Mouse (Mus musculus) forebrain, embryonic 16.5 days (tissue): ENCODE results near the gene Tent4b. TPM values are rescaled to one million over a fixed set of nuclear protein-coding genes. Genes with fewer than 3 reads are reported as not detected.

Experiments used
- ATAC-seq: fragments of 200-750 bp; cut with Nextera tagmentation; 2 replicates; pipeline ENCODE4 v1.8.0; 2017; ENCODE audit warnings: mild to moderate bottlenecking, moderate library complexity
- H3K27ac ChIP-seq: fragments of 300-500 bp; sonication (generic); 2 replicates; pipeline ENCODE4 v1.5.1; 2014; ENCODE audit warnings: low read length, control low read depth
- H3K27me3 ChIP-seq: fragments of 300-500 bp; sonication (generic); replicated peaks from 2 replicates; pipeline ENCODE4 v1.6.1; 2014; ENCODE audit warnings: low read length; ENCODE audit not compliant: control insufficient read depth, insufficient read depth
- H3K36me3 ChIP-seq: fragments of 300-500 bp; sonication (generic); 2 replicates; pipeline ENCODE4 v1.6.1; 2014; ENCODE audit not compliant: control insufficient read depth, insufficient read depth
- H3K4me1 ChIP-seq: fragments of 300-500 bp; sonication (generic); replicated peaks from 2 replicates; pipeline ENCODE4 v1.6.1; 2014; ENCODE audit warnings: low read length; ENCODE audit not compliant: control insufficient read depth, insufficient read depth
- H3K4me2 ChIP-seq: fragments of 300-500 bp; sonication (generic); 2 replicates; pipeline ENCODE4 v1.6.1; 2014; ENCODE audit warnings: mild to moderate bottlenecking, low read length, control low read depth
- H3K4me3 ChIP-seq: fragments of 300-500 bp; sonication (generic); replicated peaks from 2 replicates; pipeline ENCODE4 v1.5.1; 2014; ENCODE audit warnings: mild to moderate bottlenecking, low read length, control low read depth
- H3K9ac ChIP-seq: fragments of 300-500 bp; sonication (generic); replicated peaks from 2 replicates; pipeline ENCODE4 v1.6.1; 2014; ENCODE audit warnings: low read depth, low read length, control low read depth
- H3K9me3 ChIP-seq: fragments of 300-500 bp; sonication (generic); 2 replicates; pipeline ENCODE4 v1.6.1; 2016; ENCODE audit warnings: low read length; ENCODE audit not compliant: control insufficient read depth
- WGBS: fragments of 180-500 bp; shearing (Covaris S2); extraction: QIAGEN DNeasy Blood & Tissue Kit; methylation state at CpG from one replicate; pipeline ENCODE4 v1.1.7; 2014; 5-methylcytosine and 5-hydroxymethylcytosine counted together
- polyA plus RNA-seq: library from polyadenylated mRNA; unstranded; fragments of >200 nt; fragmentation: Nextera tagmentation; extraction: Ambion mirVana; gene quantifications from 2 replicates; pipeline ENCODE4 v1.2.1, GENCODE M21; 2015

Tent4b gene
- polyA plus RNA-seq, 1 experiment from 2014 or later, result 11.1 TPM

- Histone ChIP-seq H3K4me1 (0 out of 2 replicates have a peak, but pooled peaks cover 3% of the 10 kb centered on the region), H3K27ac (no peak overlapping the region), H3K36me3 (no peaks in the 10 kb centered on the region), H3K9ac (no peak overlapping the region), H3K9me3 (no peaks in the 10 kb centered on the region), H3K4me2 (no peak overlapping the region), H3K27me3 (no peaks in the 10 kb centered on the region), H3K4me3 (no peak overlapping the region)
- no peak for ATAC-seq
- WGBS, result 78% methylated on average over 14 of the region's 14 CpGs
Observed at GRCm38 (mm10) chr8:88306511-88306910, 107.5 kb downstream of the Tent4b start.

DNA sequence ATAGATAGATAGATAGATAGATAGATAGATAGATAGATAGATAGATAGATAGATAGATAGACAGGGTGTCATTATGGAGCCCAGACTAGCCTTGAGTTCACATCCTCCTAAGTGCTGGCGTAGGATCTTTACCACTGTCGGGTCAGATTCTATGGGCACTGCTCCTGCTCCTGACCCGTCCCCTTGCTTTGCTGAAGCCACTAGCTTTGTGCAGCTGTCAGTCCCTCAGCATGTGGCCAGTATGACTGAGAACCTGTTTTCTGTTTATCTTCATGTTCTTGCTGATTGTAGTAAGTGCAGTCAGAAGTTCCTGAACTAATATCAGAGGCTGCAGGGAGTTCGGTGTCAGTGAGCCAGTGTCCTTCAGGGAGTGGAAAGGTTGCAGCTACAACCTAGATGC, 108.7 kb downstream of the Tent4b start:
- no peak overlapping the region for H3K9ac ChIP-seq
- H3K4me2 ChIP-seq, result no peak overlapping the region
- no peaks in the 10 kb centered on the region for H3K27me3 ChIP-seq
- no peaks in the 10 kb centered on the region for H3K4me1 ChIP-seq
- H3K36me3 ChIP-seq, result no peaks in the 10 kb centered on the region
- H3K4me3 ChIP-seq, result no peak overlapping the region
- H3K27ac ChIP-seq, result no peak overlapping the region
- H3K9me3 ChIP-seq, result no peaks in the 10 kb centered on the region
- 88% methylated on average over 4 of the region's 4 CpGs for WGBS
- no peak for ATAC-seq

Other genes with a start within 250 kb of the Tent4b start
- gene Zfp423, start 239.6 kb upstream of the Tent4b start, polyA plus RNA-seq, result 13.3 and 20.6 TPM in 2 replicates
- 48.7 and 53.8 TPM in 2 replicates for gene Cnep1r1, start 80.4 kb upstream of the Tent4b start, polyA plus RNA-seq
- 40.3 and 41.8 TPM in 2 replicates for gene Heatr3, start 61.4 kb upstream of the Tent4b start, polyA plus RNA-seq
- gene Adcy7, start 73.2 kb downstream of the Tent4b start, polyA plus RNA-seq, result 2.1 TPM in 2 replicates
- 64.0 and 72.2 TPM in 2 replicates for gene Brd7, start 163.0 kb downstream of the Tent4b start, polyA plus RNA-seq